Mouse (Mus musculus) heart, embryonic 13.5 days (tissue): ENCODE results near the gene Gm4064. TPM values are rescaled to one million over a fixed set of nuclear protein-coding genes. Genes with fewer than 3 reads are reported as not detected.
"Not testable (repeated sequence)": the region's sequence is repeated elsewhere in the genome, so short reads cannot be mapped to it uniquely, and the experiment has no call there.

Experiments used
- ATAC-seq: fragments of 200-750 bp; cut with Nextera tagmentation; 2 replicates; pipeline ENCODE4 v1.8.0; 2017; ENCODE audit warnings: moderate TSS enrichment; ENCODE audit not compliant: insufficient number of reproducible peaks, low FRiP score, low TSS enrichment; ENCODE audit errors: extremely low read depth
- H3K27ac ChIP-seq: fragments of 300-500 bp; sonication (generic); replicated peaks from 2 replicates; pipeline ENCODE4 v1.5.1; 2015; ENCODE audit warnings: moderate library complexity, mild to moderate bottlenecking, inconsistent platforms
- H3K27me3 ChIP-seq: fragments of 300-500 bp; sonication (generic); replicated peaks from 2 replicates; pipeline ENCODE4 v1.6.1; 2015; ENCODE audit warnings: mild to moderate bottlenecking, inconsistent platforms
- H3K36me3 ChIP-seq: fragments of 300-500 bp; sonication (generic); 2 replicates; pipeline ENCODE4 v1.6.1; 2015; ENCODE audit warnings: mild to moderate bottlenecking, inconsistent platforms
- H3K4me1 ChIP-seq: fragments of 300-500 bp; sonication (generic); 2 replicates; pipeline ENCODE4 v1.6.1; 2015; ENCODE audit warnings: inconsistent platforms
- H3K4me2 ChIP-seq: fragments of 300-500 bp; sonication (generic); 2 replicates; pipeline ENCODE4 v1.6.1; 2015; ENCODE audit warnings: inconsistent platforms, mild to moderate bottlenecking, moderate library complexity
- H3K4me3 ChIP-seq: fragments of 300-500 bp; sonication (generic); 2 replicates; pipeline ENCODE4 v1.5.1; 2015; ENCODE audit warnings: moderate library complexity, mild to moderate bottlenecking, inconsistent platforms
- H3K9ac ChIP-seq: fragments of 300-500 bp; sonication (generic); 2 replicates; pipeline ENCODE4 v1.6.1; 2015; ENCODE audit warnings: inconsistent platforms, mild to moderate bottlenecking, moderate library complexity
- H3K9me3 ChIP-seq: fragments of 300-500 bp; sonication (generic); 2 replicates; pipeline ENCODE4 v1.6.1; 2016; ENCODE audit warnings: inconsistent platforms
- WGBS: fragments of 180-500 bp; shearing (Covaris S2); methylation state at CpG from one replicate; pipeline ENCODE4 v1.1.7; 2015; ENCODE audit warnings: mixed read lengths; 5-methylcytosine and 5-hydroxymethylcytosine counted together
- polyA plus RNA-seq: library from polyadenylated mRNA; unstranded; fragments of >200 nt; fragmentation: Nextera tagmentation; extraction: Ambion mirVana; gene quantifications from 2 replicates; pipeline ENCODE4 v1.2.1, GENCODE M21; 2015

Gm4064 gene
- not detected in 2 replicates for polyA plus RNA-seq

DNA sequence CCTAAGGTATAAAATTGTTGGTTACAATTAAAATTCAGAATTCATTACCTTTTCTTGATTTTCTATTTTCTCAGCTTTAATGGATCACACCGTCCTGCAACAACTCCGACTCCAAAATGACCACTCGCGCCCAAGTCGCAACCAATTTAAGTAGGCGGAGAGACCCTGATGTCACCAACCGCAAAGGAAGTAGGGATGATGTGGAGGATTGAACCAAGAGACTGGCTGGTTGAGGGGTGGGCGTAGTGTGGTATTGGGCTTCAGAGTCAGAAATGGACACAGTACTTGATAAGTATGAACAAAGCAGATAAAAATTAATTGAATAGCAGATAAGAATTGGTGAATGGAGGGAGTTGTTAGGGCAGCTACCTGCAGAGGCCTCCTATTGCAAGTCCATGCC is at the start of gene Gm4064:
TSS of gene Gm4064 (minus strand) at position 101 of the 400 bp plus-strand sequence.
- H3K27me3 ChIP-seq, H3K9me3 ChIP-seq, H3K9ac ChIP-seq, H3K4me3 ChIP-seq, ATAC-seq, H3K4me1 ChIP-seq, H3K4me2 ChIP-seq, H3K36me3 ChIP-seq, H3K27ac ChIP-seq: not testable (repeated sequence)
- no CpG with 5 or more reads among the region's 8 CpGs for WGBS

DNA sequence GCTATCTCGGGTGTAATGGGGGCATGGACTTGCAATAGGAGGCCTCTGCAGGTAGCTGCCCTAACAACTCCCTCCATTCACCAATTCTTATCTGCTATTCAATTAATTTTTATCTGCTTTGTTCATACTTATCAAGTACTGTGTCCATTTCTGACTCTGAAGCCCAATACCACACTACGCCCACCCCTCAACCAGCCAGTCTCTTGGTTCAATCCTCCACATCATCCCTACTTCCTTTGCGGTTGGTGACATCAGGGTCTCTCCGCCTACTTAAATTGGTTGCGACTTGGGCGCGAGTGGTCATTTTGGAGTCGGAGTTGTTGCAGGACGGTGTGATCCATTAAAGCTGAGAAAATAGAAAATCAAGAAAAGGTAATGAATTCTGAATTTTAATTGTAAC is 34.4 kb upstream of the Gm4064 start, which contains the start of the genes Rbmy and Gm10256:
TSS of gene Rbmy (plus strand) at position 301 of the 400 bp plus-strand sequence.
TSS of gene Gm10256 (plus strand) at position 320 of the 400 bp plus-strand sequence.
- WGBS, result no CpG with 5 or more reads among the region's 9 CpGs
- not testable (repeated sequence) for ATAC-seq, H3K4me1 ChIP-seq, H3K27ac ChIP-seq, H3K36me3 ChIP-seq, H3K9ac ChIP-seq, H3K4me3 ChIP-seq, H3K27me3 ChIP-seq, H3K4me2 ChIP-seq, H3K9me3 ChIP-seq

Other genes with a start within 250 kb of the Gm4064 start
- gene H2al2c, start 197.1 kb downstream of the Gm4064 start, polyA plus RNA-seq, result not detected in 2 replicates
- not detected in 2 replicates for gene Sry, start 132.5 kb downstream of the Gm4064 start, polyA plus RNA-seq
- gene H2al2b, start 75.5 kb downstream of the Gm4064 start, polyA plus RNA-seq, result not detected in 2 replicates
- not detected in 2 replicates for gene Rbmy, start 34.5 kb upstream of the Gm4064 start, polyA plus RNA-seq
- not detected in 2 replicates for gene Gm10256, start 34.5 kb upstream of the Gm4064 start, polyA plus RNA-seq
- not detected in 2 replicates for gene Gm10352, start 104.8 kb upstream of the Gm4064 start, polyA plus RNA-seq
- gene Gm29289, start 136.4 kb upstream of the Gm4064 start, polyA plus RNA-seq, result not detected in 2 replicates